Mouse (Mus musculus): ENCODE results near the gene Galt.
"Not testable (repeated sequence)": the region's sequence is repeated elsewhere in the genome, so short reads cannot be mapped to it uniquely, and the experiment has no call there.

The Galt gene

DNA sequence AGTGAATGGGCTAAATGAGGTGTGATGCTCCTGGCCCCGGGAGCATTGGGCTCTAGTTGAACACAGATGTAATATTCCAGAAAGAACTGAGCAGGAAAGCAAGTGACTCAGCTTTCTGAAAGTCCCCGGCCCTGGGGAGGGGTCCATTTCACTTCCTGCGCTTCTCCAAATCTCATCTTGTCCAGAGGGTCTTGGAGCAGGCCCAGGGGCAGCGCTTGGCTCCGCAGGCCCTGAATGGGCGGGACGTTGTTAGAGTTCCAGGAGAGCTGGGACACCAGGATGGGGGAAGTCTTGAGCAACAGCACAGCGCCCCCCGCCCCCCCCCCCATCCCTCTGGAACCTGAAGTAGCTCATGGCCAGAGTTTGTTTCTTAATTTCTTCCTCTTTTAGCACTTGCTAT, 26.2 kb downstream of the Galt start:
- not testable (repeated sequence) for DNase-seq

DNA sequence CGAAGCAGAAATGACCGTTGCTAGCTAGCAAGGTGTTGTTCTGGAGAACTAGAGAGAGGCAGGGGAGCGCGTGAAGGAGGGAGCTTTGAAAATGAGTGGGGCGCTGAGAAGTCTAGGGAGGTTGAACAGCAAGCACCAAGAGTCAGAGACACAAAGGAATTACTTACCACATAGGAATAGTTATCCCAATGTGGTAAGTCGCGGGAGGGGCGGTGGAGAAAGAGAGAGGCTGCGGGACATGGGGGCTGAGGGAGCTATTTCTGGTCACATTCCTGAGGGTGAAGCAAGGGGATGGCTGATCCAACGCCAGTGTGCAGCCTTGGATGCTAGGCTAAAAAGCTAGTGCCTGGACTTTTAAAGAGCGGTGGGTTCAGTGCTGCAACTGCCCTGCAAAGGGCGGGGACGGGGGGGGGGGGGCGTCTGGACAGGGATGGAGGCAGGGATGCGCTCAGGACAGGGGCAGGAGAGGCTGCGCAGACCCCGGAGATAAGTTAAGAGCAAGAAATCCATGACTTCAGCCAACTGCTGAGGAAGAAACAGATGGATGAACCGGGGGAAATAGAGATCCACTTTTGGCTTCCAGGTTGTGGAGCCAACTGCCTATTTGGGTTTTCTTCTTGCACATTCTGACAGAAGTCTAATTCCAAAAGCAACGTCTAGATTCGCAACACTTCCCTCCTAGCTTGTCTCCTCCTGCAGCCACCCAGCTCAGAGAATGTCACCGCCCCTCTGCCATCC, 26.9 kb downstream of the Galt start:
- DNase-seq, result not testable (repeated sequence)

DNA sequence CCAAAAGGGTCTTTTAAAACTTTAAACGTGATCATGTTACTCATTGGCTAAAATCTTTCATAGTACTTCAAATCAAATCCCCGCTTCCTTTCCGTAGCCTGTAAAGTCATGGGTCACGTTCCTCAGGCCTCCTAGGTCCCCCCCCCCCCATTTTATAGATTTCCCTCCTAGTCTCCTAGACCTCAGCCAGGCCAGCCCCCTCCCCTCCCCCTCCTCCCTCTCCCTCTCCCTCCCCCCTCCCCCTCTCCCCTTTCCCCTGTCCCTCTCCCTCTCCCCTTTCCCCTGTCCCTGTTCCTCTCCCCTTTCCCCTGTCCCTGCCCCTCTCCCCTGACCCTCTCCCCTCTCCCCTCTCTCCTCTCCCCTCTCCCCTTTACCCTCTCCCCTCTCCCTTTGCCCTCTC, 27.7 kb downstream of the Galt start:
- DNase-seq, result not testable (repeated sequence)

DNA sequence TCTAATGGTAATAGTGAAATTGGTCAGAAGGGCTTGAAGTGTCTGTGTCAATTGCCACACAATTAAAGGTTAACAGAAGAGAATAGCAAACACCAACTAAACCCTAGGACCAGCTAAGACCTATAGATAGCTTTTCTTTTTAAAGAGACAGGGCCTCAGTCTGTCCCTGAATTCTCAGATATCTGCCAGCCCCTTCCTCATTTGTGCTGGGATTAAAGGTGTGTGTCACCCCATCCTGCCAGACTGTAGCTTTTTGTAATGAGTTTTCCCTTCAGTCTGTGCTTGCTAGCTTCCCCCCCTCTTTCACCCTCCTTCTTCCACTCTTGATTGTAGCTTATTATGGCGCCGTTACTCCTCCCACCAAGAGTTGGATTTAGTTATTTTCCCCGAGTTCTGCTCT, 28.2 kb downstream of the Galt start:
- DNase-seq, result not testable (repeated sequence)
